Mouse (Mus musculus) kidney, postnatal 0 days (tissue): ENCODE data around the gene Lrrc32. TPM values are rescaled to one million over a fixed set of nuclear protein-coding genes. Genes with fewer than 3 reads are reported as not detected.
A peak's percentile ranks its signal among the peaks of the same experiment; 100 is the strongest.

Experiments used
- ATAC-seq: fragments of 200-750 bp; cut with Nextera tagmentation; replicated peaks from 2 replicates; pipeline ENCODE4 v1.8.0; 2017; ENCODE audit warnings: low read depth, moderate number of reproducible peaks, moderate TSS enrichment, moderate library complexity; ENCODE audit not compliant: low FRiP score
- DNase-seq: peaks from one replicate; pipeline ENCODE4 v3.0.0-alpha.2; 2016; ENCODE audit warnings: low spot score
- H3K27ac ChIP-seq: fragments of 300-500 bp; sonication (generic); 2 replicates; pipeline ENCODE4 v1.5.1; 2014; ENCODE audit warnings: mild to moderate bottlenecking
- H3K27me3 ChIP-seq: fragments of 300-500 bp; sonication (generic); 2 replicates; pipeline ENCODE4 v1.6.1; 2014; ENCODE audit warnings: low read length, mixed read lengths; ENCODE audit not compliant: insufficient read depth
- H3K36me3 ChIP-seq: fragments of 300-500 bp; sonication (generic); 2 replicates; pipeline ENCODE4 v1.6.1; 2014; ENCODE audit warnings: low read length, mixed read lengths; ENCODE audit not compliant: insufficient read depth
- H3K4me1 ChIP-seq: fragments of 300-500 bp; sonication (generic); replicated peaks from 2 replicates; pipeline ENCODE4 v1.6.1; 2014; ENCODE audit warnings: antibody characterized with exemption, low read length, mixed read lengths; ENCODE audit not compliant: insufficient read depth
- H3K4me2 ChIP-seq: fragments of 300-500 bp; sonication (generic); 2 replicates; pipeline ENCODE4 v1.6.1; 2014; ENCODE audit warnings: mild to moderate bottlenecking, low read length, moderate library complexity, mixed read lengths
- H3K4me3 ChIP-seq: fragments of 300-500 bp; sonication (generic); replicated peaks from 2 replicates; pipeline ENCODE4 v1.5.1; 2014; ENCODE audit warnings: low read depth, low read length
- H3K9ac ChIP-seq: fragments of 300-500 bp; sonication (generic); 2 replicates; pipeline ENCODE4 v1.6.1; 2014; ENCODE audit warnings: low read depth, low read length
- H3K9me3 ChIP-seq: fragments of 300-500 bp; sonication (generic); replicated peaks from 2 replicates; pipeline ENCODE4 v1.6.1; 2016; ENCODE audit warnings: low read length, inconsistent platforms, mixed read lengths
- CTCF ChIP-seq: IDR thresholded peaks from 2 replicates; pipeline ENCODE4 v1.5.1; 2016; ENCODE audit warnings: antibody characterized with exemption, low read depth, mild to moderate bottlenecking, moderate library complexity
- WGBS: fragments of 180-500 bp; shearing (Covaris S2); extraction: QIAGEN DNeasy Blood & Tissue Kit; methylation state at CpG from one replicate; pipeline ENCODE4 v1.1.7; 2014; 5-methylcytosine and 5-hydroxymethylcytosine counted together
- polyA plus RNA-seq: library from polyadenylated mRNA; unstranded; fragments of >200 nt; fragmentation: Nextera tagmentation; extraction: Ambion mirVana; gene quantifications from 2 replicates; pipeline ENCODE4 v1.2.1, GENCODE M21; 2015

The Lrrc32 gene
- polyA plus RNA-seq, 1 experiment from 2014 or later: 15.1 TPM

DNA sequence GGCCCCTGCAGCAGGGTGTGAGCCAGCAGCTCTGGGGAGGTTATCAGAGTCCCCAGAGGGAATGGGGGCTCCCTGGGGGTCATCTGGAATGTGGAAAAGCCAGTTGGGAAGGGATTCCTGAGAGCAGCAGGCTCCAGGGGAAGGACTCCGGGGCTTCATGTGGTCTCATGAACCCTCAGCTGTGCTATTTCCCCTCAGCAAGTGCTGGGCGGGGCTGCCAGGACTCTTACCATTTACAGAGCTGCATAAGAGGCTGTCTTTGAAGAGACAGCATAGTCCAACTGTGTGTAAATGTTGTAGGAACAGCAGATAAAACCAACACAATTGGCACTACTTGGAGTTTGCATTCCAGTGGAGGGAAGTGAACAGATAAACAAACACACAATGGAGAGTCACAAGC is 61.5 kb downstream of the Lrrc32 start:
- ATAC-seq (no peak), DNase-seq (peak; percentile 38)
- H3K9me3 ChIP-seq: no peaks in the 10 kb centered on the region
- H3K27ac ChIP-seq: peak overlapping the region; percentile 40; the same call in 1 of the 2 replicates
- no peak for TF ChIP-seq CTCF
- H3K9ac ChIP-seq: no peak overlapping the region
- H3K27me3 ChIP-seq: no peaks in the 10 kb centered on the region
- 40% methylated on average over 2 of the region's 2 CpGs for WGBS
- H3K36me3 ChIP-seq: no peaks in the 10 kb centered on the region
- H3K4me2 ChIP-seq: no peak overlapping the region
- peaks cover 6% of the 10 kb centered on the region; the same call in 1 of the 2 replicates for H3K4me1 ChIP-seq
- no peak overlapping the region for H3K4me3 ChIP-seq

DNA sequence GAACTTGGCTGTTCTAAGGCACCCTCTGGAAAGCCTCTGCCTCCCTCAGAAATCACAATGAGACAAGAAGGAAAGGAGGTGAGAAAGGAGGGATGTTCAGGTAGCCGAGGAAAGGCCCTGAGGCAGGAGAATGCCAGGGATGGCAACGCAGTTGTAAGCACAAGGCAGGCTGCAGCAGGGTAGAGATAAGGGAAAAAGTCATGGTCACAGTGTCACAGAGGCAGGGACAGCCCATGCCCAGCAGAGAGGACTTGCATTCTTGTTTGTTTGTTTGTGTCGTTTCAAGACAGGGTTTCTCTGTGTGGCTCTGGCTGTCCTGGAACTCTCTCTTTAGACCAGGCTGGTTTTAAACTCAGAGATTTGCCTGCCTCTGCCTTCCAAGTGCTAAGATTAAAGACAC is 62.0 kb downstream of the Lrrc32 start:
- 68% methylated on average over 3 of the region's 3 CpGs for WGBS
- DNase-seq (no peak), ATAC-seq (no peak)
- Histone ChIP-seq H3K27me3 (no peaks in the 10 kb centered on the region), H3K9me3 (no peaks in the 10 kb centered on the region), H3K4me2 (no peak overlapping the region), H3K36me3 (no peaks in the 10 kb centered on the region), H3K9ac (no peak overlapping the region), H3K4me3 (no peak overlapping the region), H3K4me1 (peaks cover 6% of the 10 kb centered on the region; the same call in 1 of the 2 replicates), H3K27ac (peak overlapping the region; percentile 40; the same call in 1 of the 2 replicates)
- TF ChIP-seq CTCF: no peak

Other genes with a start within 250 kb of the Lrrc32 start
- 22.1 and 25.1 TPM in 2 replicates for gene Acer3, start 168.1 kb upstream of the Lrrc32 start, polyA plus RNA-seq
- gene Tsku, start 128.0 kb upstream of the Lrrc32 start, polyA plus RNA-seq: 7.1 and 8.3 TPM in 2 replicates
- not detected in 2 replicates for gene Gucy2d, start 48.9 kb upstream of the Lrrc32 start, polyA plus RNA-seq
- 14.1 and 17.3 TPM in 2 replicates for gene Emsy, start 167.5 kb downstream of the Lrrc32 start, polyA plus RNA-seq
- 45.5 and 47.2 TPM in 2 replicates for gene Thap12, start 213.8 kb downstream of the Lrrc32 start, polyA plus RNA-seq